Mouse (Mus musculus) layer of hippocampus, adult 2 months (tissue): Measurements from ENCODE around the gene Zcchc10. TPM values are rescaled to one million over a fixed set of nuclear protein-coding genes. Genes with fewer than 3 reads are reported as not detected.
A peak's percentile ranks its signal among the peaks of the same experiment; 100 is the strongest.
"Not testable (repeated sequence)": the region's sequence is repeated elsewhere in the genome, so short reads cannot be mapped to it uniquely, and the experiment has no call there.

Source experiments
- DNase-seq, 2 experiments: peaks; one replicate each; pipeline ENCODE4 v3.0.0; 2022; ENCODE audit warnings: low spot score in 2 of 2
- H3K27ac ChIP-seq: fragments of 200-600 bp; 2 replicates; pipeline ENCODE4 v1.8.1; 2022
- H3K4me3 ChIP-seq: fragments of 200-600 bp; 2 replicates; pipeline ENCODE4 v1.8.1; 2022; ENCODE audit warnings: mild to moderate bottlenecking
- CTCF ChIP-seq: fragments of 200-600 bp; conservative IDR thresholded peaks from 2 replicates; pipeline ENCODE4 v1.8.1; 2022; ENCODE audit warnings: antibody characterized with exemption, mild to moderate bottlenecking, moderate library complexity
- total RNA-seq, 2 experiments: library from RNA; stranded (reverse); gene quantifications; 2 replicates each; pipeline ENCODE4 v1.2.3; 2021

The Zcchc10 gene
- total RNA-seq, 2 experiments from 2014 or later, result 11.2 to 12.6 TPM

GRCm38 (mm10) chr11:53332076-53332680 is 7.7 kb downstream of the Zcchc10 start:
- no peak for TF ChIP-seq CTCF
- no peak overlapping the region for H3K4me3 ChIP-seq
- no peak overlapping the region for H3K27ac ChIP-seq
- no peak for DNase-seq

- no peak overlapping the region for H3K27ac ChIP-seq
- no peak for TF ChIP-seq CTCF
- no peak overlapping the region for H3K4me3 ChIP-seq
- DNase-seq, result no peak
Observed at GRCm38 (mm10) chr11:53335505-53336181, 11.2 kb downstream of the Zcchc10 start.

- H3K27ac ChIP-seq, result no peak overlapping the region
Observed at GRCm38 (mm10) chr11:53336182-53336571, 11.7 kb downstream of the Zcchc10 start.

GRCm38 (mm10) chr11:53336924-53337323 is 12.4 kb downstream of the Zcchc10 start:
- no peak for TF ChIP-seq CTCF
- DNase-seq, result no peak
- H3K27ac ChIP-seq, result no peak overlapping the region
- H3K4me3 ChIP-seq, result no peak overlapping the region

More at GRCm38 (mm10) chr11:53336182-53336571, 11.7 kb downstream of the Zcchc10 start:
- TF ChIP-seq CTCF, result no peak
- no peak overlapping the region for H3K4me3 ChIP-seq
- DNase-seq, result no peak

- DNase-seq, result no peak
- Histone ChIP-seq H3K4me3 (no peak overlapping the region), H3K27ac (no peak overlapping the region)
- TF ChIP-seq CTCF, result no peak
Observed at GRCm38 (mm10) chr11:53337684-53338083, 13.2 kb downstream of the Zcchc10 start.

GRCm38 (mm10) chr11:53341019-53341418 is 16.5 kb downstream of the Zcchc10 start:
- H3K27ac ChIP-seq, H3K4me3 ChIP-seq, DNase-seq: not testable (repeated sequence)

- Histone ChIP-seq H3K27ac (no peak overlapping the region), H3K4me3 (no peak overlapping the region)
- no peak for TF ChIP-seq CTCF
- no peak for DNase-seq
Observed at GRCm38 (mm10) chr11:53342711-53343110, 18.2 kb downstream of the Zcchc10 start.

- Histone ChIP-seq H3K4me3 (no peak overlapping the region), H3K27ac (peak overlapping the region; percentile 79)
- DNase-seq, result peak; percentile 46 to 64
- no peak for TF ChIP-seq CTCF
Observed at GRCm38 (mm10) chr11:53345328-53345727, 20.8 kb downstream of the Zcchc10 start.

- Histone ChIP-seq H3K27ac (peak overlapping the region; percentile 79), H3K4me3 (no peak overlapping the region)
- no peak for DNase-seq
- TF ChIP-seq CTCF, result no peak
Observed at GRCm38 (mm10) chr11:53345738-53346137, 21.3 kb downstream of the Zcchc10 start.

- DNase-seq, result peak; percentile 86 to 87
- H3K4me3 ChIP-seq, result peak within 1 kb of the TSS; percentile 92
- peak; percentile 36 for TF ChIP-seq CTCF
- H3K27ac ChIP-seq, result peak within 1 kb of the TSS; percentile 100
Observed at GRCm38 (mm10) chr11:53350291-53351223, 26.1 kb downstream of the Zcchc10 start, which contains the start of gene Aff4. Aff4 (plus strand) TSS chr11:53350833.

GRCm38 (mm10) chr11:53351224-53351942 is 26.9 kb downstream of the Zcchc10 start:
- no peak for TF ChIP-seq CTCF
- peak; percentile 28 to 44 for DNase-seq
- Histone ChIP-seq H3K27ac (peak overlapping the region; percentile 100), H3K4me3 (peak overlapping the region; percentile 92)

GRCm38 (mm10) chr11:53351943-53352590 is 27.6 kb downstream of the Zcchc10 start:
- no peak for TF ChIP-seq CTCF
- peak overlapping the region; percentile 92 for H3K4me3 ChIP-seq
- peak overlapping the region; percentile 100 for H3K27ac ChIP-seq
- no peak for DNase-seq
